Mouse (Mus musculus) thymus, adult 2 months (tissue): ENCODE results near the gene Gm20388.

ENCODE experiments used
- CTCF ChIP-seq: fragments of 200-500 bp; IDR thresholded peaks from 2 replicates; pipeline ENCODE4 v1.5.1; 2012; ENCODE audit warnings: mild to moderate bottlenecking, control low read depth, low read length, moderate library complexity, borderline replicate concordance; ENCODE audit not compliant: control insufficient read depth, poor library complexity, insufficient read depth; ENCODE audit errors: extremely low read depth
- POLR2A ChIP-seq: fragments of 200-500 bp; IDR thresholded peaks from 2 replicates; pipeline ENCODE4 v1.6.1; 2012; ENCODE audit warnings: mild to moderate bottlenecking, low read length, control low read depth, moderate library complexity; ENCODE audit not compliant: control insufficient read depth, poor library complexity, insufficient read depth; ENCODE audit errors: extremely low read depth

GRCm38 (mm10) chr8:120821399-120822170, 910.9 kb downstream of the Gm20388 start:
- TF ChIP-seq CTCF (no peak; the same call in 1 of the 2 replicates), POLR2A (no peak)
